Mouse (Mus musculus) embryonic fibroblast, embryonic 13.5 days (primary cell): ENCODE measurements around the gene Phactr2.

ENCODE experiments used
- CTCF ChIP-seq: IDR thresholded peaks from 2 replicates; pipeline ENCODE4 v1.5.1; 2011; ENCODE audit warnings: mild to moderate bottlenecking, control low read depth, low read length, moderate library complexity, borderline replicate concordance; ENCODE audit not compliant: insufficient read depth
- POLR2A ChIP-seq: IDR thresholded peaks from 2 replicates; pipeline ENCODE4 v1.6.1; 2011; ENCODE audit warnings: low read depth, mild to moderate bottlenecking, control low read depth, low read length, moderate library complexity

GRCm38 (mm10) chr10:13377895-13378294 is 96.3 kb downstream of the Phactr2 start:
- TF ChIP-seq CTCF, result no peak
- TF ChIP-seq POLR2A, result no peak
